Mouse (Mus musculus): ENCODE measurements around the gene Clcf1. TPM values are rescaled to one million over a fixed set of nuclear protein-coding genes. Genes with fewer than 3 reads are reported as not detected.

Clcf1 gene
- polyA plus RNA-seq, 1 experiment from 2014 or later = 0.69 TPM

DNA sequence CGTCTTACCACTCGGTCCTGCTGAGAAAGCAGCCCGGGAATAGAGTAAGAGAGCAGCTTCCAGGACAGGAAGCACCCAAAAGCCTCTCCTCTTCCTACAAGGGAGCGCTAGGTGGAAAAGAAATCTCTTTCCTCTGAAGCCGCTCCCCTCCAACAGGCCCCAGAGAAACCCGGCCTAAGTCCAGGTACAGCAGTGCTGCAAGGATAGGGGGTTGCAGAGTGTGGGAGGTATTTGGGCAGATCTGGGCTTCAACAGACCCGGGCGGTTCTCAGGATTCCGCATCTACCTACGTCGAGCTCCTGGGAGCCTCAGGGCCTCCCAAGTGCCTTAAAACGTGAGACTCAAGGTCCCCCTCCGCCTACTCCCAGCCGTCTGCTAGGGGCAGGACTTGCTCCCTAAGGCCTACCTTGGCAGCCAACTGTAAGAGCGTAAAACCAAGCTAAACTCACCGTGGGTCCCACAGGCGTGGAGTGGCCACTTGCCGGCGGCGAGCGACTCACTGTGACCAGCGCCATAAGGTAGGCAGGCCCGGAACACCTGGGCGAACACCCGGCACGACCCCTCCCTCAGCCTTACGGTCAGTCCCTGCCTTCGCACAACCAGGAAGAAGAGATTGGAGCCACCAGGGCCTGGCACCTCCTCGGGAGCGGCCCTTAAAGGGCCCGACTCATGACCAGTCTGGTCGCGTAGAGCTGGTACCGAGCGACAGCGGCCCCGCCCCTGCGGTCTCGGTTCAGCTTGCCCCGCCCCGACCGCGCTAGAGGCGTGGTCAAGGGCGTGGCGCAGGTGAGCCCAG lies 54.7 kb downstream of the Clcf1 start, which contains the start of gene Ssh3:
TSS of gene Ssh3 (minus strand) at position 615 of the 796 bp plus-strand sequence.
- 6% methylated on average over 46 of the region's 46 CpGs for WGBS
- peak within 1 kb of the TSS; percentile 53 for H3K4me2 ChIP-seq
- peak; percentile 74; the same call in 1 of the 2 replicates for ATAC-seq (ENCODE audit: low FRiP score, low read depth)
- peak within 1 kb of the TSS; percentile 33 for H3K4me3 ChIP-seq
- H3K9me3 ChIP-seq = no peaks in the 10 kb centered on the region
- H3K4me1 ChIP-seq (replicated peaks) = peaks cover 10% of the 10 kb centered on the region; the same call in 1 of the 2 replicates
- H3K27me3 ChIP-seq = peaks cover 15% of the 10 kb centered on the region
- no peak within 1 kb of the TSS for H3K27ac ChIP-seq (replicated peaks)
- peaks cover 6% of the 10 kb centered on the region for H3K36me3 ChIP-seq
- H3K9ac ChIP-seq = peak within 1 kb of the TSS; percentile 9; the same call in 1 of the 2 replicates

DNA sequence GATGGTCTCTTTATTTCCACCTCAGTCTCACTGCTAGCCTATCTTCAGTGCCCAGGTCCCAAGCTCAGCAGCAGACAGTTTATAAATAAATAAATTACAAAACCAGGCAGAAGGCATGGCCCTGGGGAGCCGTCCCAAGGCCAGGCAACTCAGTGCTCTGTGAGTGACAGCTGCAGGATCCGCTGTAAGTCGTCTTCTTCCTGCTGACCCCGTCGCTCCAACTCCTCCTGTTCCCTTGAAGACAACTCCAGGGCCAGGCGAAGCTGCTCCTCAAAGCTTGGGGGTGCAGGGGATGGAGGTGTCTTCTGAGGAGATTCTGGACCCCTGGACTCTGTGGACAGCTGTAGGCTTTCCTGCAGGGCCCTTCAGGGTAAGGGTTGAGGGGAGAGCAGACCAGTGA lies 56.1 kb downstream of the Clcf1 start:
- Histone ChIP-seq H3K4me2 (no peak overlapping the region), H3K27me3 (peaks cover 15% of the 10 kb centered on the region), H3K36me3 (peaks cover 6% of the 10 kb centered on the region), H3K9ac (no peak overlapping the region), H3K4me1 (replicated peaks) (peaks cover 10% of the 10 kb centered on the region; the same call in 1 of the 2 replicates), H3K27ac (replicated peaks) (no peak overlapping the region), H3K4me3 (no peak overlapping the region), H3K9me3 (no peaks in the 10 kb centered on the region)
- no peak for ATAC-seq (ENCODE audit: low FRiP score, low read depth)
- 68% methylated on average over 6 of the region's 6 CpGs for WGBS

DNA sequence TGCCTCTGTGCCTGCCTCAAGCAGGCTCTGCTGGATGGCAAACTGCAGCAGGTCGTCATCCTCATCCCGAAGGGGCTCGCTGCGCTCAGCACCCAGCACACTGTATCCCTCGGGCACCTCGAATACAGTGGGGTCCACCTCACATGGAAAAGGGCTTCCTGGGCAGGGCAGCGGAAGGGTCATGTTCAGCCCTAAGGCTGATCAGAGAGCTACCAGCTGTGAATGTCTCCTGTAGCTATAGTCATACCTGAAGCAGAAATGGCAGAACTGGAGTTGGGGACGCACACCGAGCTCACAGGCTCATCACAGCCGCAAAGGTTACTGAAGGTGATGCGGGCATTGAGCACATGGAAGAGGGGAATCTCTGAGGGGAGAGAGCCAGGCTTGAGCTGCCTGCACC lies 56.9 kb downstream of the Clcf1 start:
- H3K4me2 ChIP-seq = no peak overlapping the region
- H3K9me3 ChIP-seq = no peaks in the 10 kb centered on the region
- H3K27ac ChIP-seq (replicated peaks) = no peak overlapping the region
- peaks cover 6% of the 10 kb centered on the region for H3K36me3 ChIP-seq
- H3K27me3 ChIP-seq = peaks cover 15% of the 10 kb centered on the region
- H3K4me1 ChIP-seq (replicated peaks) = peaks cover 10% of the 10 kb centered on the region; the same call in 1 of the 2 replicates
- WGBS = 94% methylated on average over 11 of the region's 11 CpGs
- H3K4me3 ChIP-seq = no peak overlapping the region
- no peak for ATAC-seq (ENCODE audit: low FRiP score, low read depth)
- H3K9ac ChIP-seq = no peak overlapping the region

Small RNA genes within 50 kb of the gene (microRNA-seq; reads per million reads assigned to microRNA genes)
- gene Gm26115 (not detected), gene Mir6985 (not detected)

Other genes starting within 250 kb of the Clcf1 start
- gene Aldh3b2, start 241.9 kb upstream of the Clcf1 start, polyA plus RNA-seq (2015; fragmentation: Nextera tagmentation; extraction: Ambion mirVana) = 0.18 and 0.27 TPM in 2 replicates
- 2.5 and 3.0 TPM in 2 replicates for gene Acy3, start 227.7 kb upstream of the Clcf1 start, polyA plus RNA-seq (2015; fragmentation: Nextera tagmentation; extraction: Ambion mirVana)
- gene Tbx10, start 221.5 kb upstream of the Clcf1 start, polyA plus RNA-seq (2015; fragmentation: Nextera tagmentation; extraction: Ambion mirVana) = 0.31 and 0.40 TPM in 2 replicates
- 25.8 and 26.5 TPM in 2 replicates for gene Nudt8, start 213.7 kb upstream of the Clcf1 start, polyA plus RNA-seq (2015; fragmentation: Nextera tagmentation; extraction: Ambion mirVana)
- 5.1 and 5.5 TPM in 2 replicates for gene Gm49405, start 213.6 kb upstream of the Clcf1 start, polyA plus RNA-seq (2015; fragmentation: Nextera tagmentation; extraction: Ambion mirVana)
- 5.9 and 6.4 TPM in 2 replicates for gene Doc2g, start 210.9 kb upstream of the Clcf1 start, polyA plus RNA-seq (2015; fragmentation: Nextera tagmentation; extraction: Ambion mirVana)
- 244 and 247 TPM in 2 replicates for gene Ndufv1, start 201.4 kb upstream of the Clcf1 start, polyA plus RNA-seq (2015; fragmentation: Nextera tagmentation; extraction: Ambion mirVana)
- 534 and 573 TPM in 2 replicates for gene Gstp1, start 176.3 kb upstream of the Clcf1 start, polyA plus RNA-seq (2015; fragmentation: Nextera tagmentation; extraction: Ambion mirVana)
- gene Gstp2, start 168.2 kb upstream of the Clcf1 start, polyA plus RNA-seq (2015; fragmentation: Nextera tagmentation; extraction: Ambion mirVana) = 0.60 and 2.2 TPM in 2 replicates
- gene Gstp3, start 154.7 kb upstream of the Clcf1 start, polyA plus RNA-seq (2015; fragmentation: Nextera tagmentation; extraction: Ambion mirVana) = not detected in 2 replicates
- not detected in 2 replicates for gene Cabp2, start 132.7 kb upstream of the Clcf1 start, polyA plus RNA-seq (2015; fragmentation: Nextera tagmentation; extraction: Ambion mirVana)
- gene Cdk2ap2, start 117.1 kb upstream of the Clcf1 start, polyA plus RNA-seq (2015; fragmentation: Nextera tagmentation; extraction: Ambion mirVana) = 82.5 and 92.5 TPM in 2 replicates
- gene Pitpnm1, start 114.2 kb upstream of the Clcf1 start, polyA plus RNA-seq (2015; fragmentation: Nextera tagmentation; extraction: Ambion mirVana) = 74.3 and 81.1 TPM in 2 replicates
- gene Aip, start 88.4 kb upstream of the Clcf1 start, polyA plus RNA-seq (2015; fragmentation: Nextera tagmentation; extraction: Ambion mirVana) = 102 and 104 TPM in 2 replicates
- 0.04 and 0.05 TPM in 2 replicates for gene Gpr152, start 74.5 kb upstream of the Clcf1 start, polyA plus RNA-seq (2015; fragmentation: Nextera tagmentation; extraction: Ambion mirVana)
- 0.21 and 0.26 TPM in 2 replicates for gene Cabp4, start 70.2 kb upstream of the Clcf1 start, polyA plus RNA-seq (2015; fragmentation: Nextera tagmentation; extraction: Ambion mirVana)
- 119 and 121 TPM in 2 replicates for gene Coro1b, start 65.6 kb upstream of the Clcf1 start, polyA plus RNA-seq (2015; fragmentation: Nextera tagmentation; extraction: Ambion mirVana)
- gene Ptprcap, start 60.6 kb upstream of the Clcf1 start, polyA plus RNA-seq (2015; fragmentation: Nextera tagmentation; extraction: Ambion mirVana) = 0.26 and 0.83 TPM in 2 replicates
- 47.8 and 56.7 TPM in 2 replicates for gene Rps6kb2, start 50.9 kb upstream of the Clcf1 start, polyA plus RNA-seq (2015; fragmentation: Nextera tagmentation; extraction: Ambion mirVana)
- gene Carns1, start 38.8 kb upstream of the Clcf1 start, polyA plus RNA-seq (2015; fragmentation: Nextera tagmentation; extraction: Ambion mirVana) = 5.6 and 6.1 TPM in 2 replicates
- 0.98 and 1.5 TPM in 2 replicates for gene Tbc1d10c, start 23.0 kb upstream of the Clcf1 start, polyA plus RNA-seq (2015; fragmentation: Nextera tagmentation; extraction: Ambion mirVana)
- 582 and 587 TPM in 2 replicates for gene Ppp1ca, start 22.2 kb upstream of the Clcf1 start, polyA plus RNA-seq (2015; fragmentation: Nextera tagmentation; extraction: Ambion mirVana)
- gene Rad9a, start 12.6 kb upstream of the Clcf1 start, polyA plus RNA-seq (2015; fragmentation: Nextera tagmentation; extraction: Ambion mirVana) = 25.5 and 27.5 TPM in 2 replicates
- not detected in 2 replicates for gene AC109138.7, start 119 bp downstream of the Clcf1 start, polyA plus RNA-seq (2015; fragmentation: Nextera tagmentation; extraction: Ambion mirVana)
- 19.2 and 20.9 TPM in 2 replicates for gene Pold4, start 17.7 kb downstream of the Clcf1 start, polyA plus RNA-seq (2015; fragmentation: Nextera tagmentation; extraction: Ambion mirVana)
- 15.9 and 18.5 TPM in 2 replicates for gene Ssh3, start 54.9 kb downstream of the Clcf1 start, polyA plus RNA-seq (2015; fragmentation: Nextera tagmentation; extraction: Ambion mirVana)
- 58.3 and 63.4 TPM in 2 replicates for gene Ankrd13d, start 68.9 kb downstream of the Clcf1 start, polyA plus RNA-seq (2015; fragmentation: Nextera tagmentation; extraction: Ambion mirVana)
- 25.7 and 31.9 TPM in 2 replicates for gene Grk2, start 92.0 kb downstream of the Clcf1 start, polyA plus RNA-seq (2015; fragmentation: Nextera tagmentation; extraction: Ambion mirVana)
- 32.7 and 36.3 TPM in 2 replicates for gene Kdm2a, start 184.0 kb downstream of the Clcf1 start, polyA plus RNA-seq (2015; fragmentation: Nextera tagmentation; extraction: Ambion mirVana)
- gene Rhod, start 225.2 kb downstream of the Clcf1 start, polyA plus RNA-seq (2015; fragmentation: Nextera tagmentation; extraction: Ambion mirVana) = 5.7 and 6.7 TPM in 2 replicates

Data from hindbrain, embryonic 15.5 days (tissue).